Mouse (Mus musculus) granulocyte monocyte progenitor cell, adult 5-6 weeks (primary cell): ENCODE data around the gene Zfp933. TPM values are rescaled to one million over a fixed set of nuclear protein-coding genes. Genes with fewer than 3 reads are reported as not detected.
"Not testable (repeated sequence)": the region's sequence is repeated elsewhere in the genome, so short reads cannot be mapped to it uniquely, and the experiment has no call there.

Experiments
- ATAC-seq: replicated peaks from 2 replicates; pipeline ENCODE4 v1.8.0; 2016; ENCODE audit warnings: mild to moderate bottlenecking, moderate TSS enrichment, inconsistent platforms; ENCODE audit not compliant: poor library complexity, severe bottlenecking
- total RNA-seq, 2 experiments: library from RNA; stranded (forward) in 1 of 2; stranded (reverse) in 1 of 2; fragments of 200-712, 200-1000 nt in 1 of 2; fragments of >200 nt in 1 of 2; fragmentation: Nextera tagmentation in 1 of 2; gene quantifications; 2 replicates each; pipeline ENCODE4 v1.2.3; 2014 to 2017

The Zfp933 gene
- total RNA-seq, 2 experiments from 2014 or later: 10.4 to 18.2 TPM

DNA sequence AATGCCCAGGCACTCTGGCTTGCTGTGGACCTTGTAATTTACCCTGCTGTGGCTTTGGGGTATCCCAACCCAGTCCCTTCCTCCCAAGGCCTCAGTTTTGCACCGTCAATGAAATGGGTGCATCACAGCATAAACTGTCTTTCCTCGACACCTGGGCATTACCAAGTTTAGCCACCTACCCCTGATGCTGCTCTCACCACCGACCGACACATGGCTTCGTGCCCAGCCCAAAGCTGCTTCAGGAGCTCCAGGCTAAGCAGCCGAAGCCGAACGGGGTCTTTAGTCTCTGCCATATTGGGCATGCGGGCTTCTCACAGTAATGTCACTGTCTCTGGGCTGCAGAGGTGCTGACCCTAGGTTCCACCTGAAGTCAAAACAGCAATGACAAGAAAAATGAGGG lies 17.9 kb upstream of the Zfp933 start:
- no peak for ATAC-seq

DNA sequence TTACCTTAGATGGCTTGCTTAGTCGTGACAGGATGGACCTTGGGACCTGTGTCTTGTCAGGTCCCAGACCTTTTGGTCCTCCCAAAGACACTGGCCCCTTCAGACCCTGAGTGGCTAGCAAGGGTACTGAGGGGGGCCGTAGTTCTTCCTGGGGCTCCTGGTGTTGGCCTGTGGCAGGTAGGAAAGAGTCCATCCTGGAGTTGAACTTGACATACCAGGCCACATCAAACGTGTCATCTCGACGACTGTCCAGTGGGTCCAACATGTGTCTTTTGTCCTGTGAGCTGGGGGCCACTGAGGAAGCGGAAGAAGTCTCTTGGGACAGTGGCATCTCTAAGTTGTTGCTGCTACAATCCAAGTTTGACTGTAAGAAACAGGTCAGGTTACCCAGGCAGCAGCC lies 17.5 kb upstream of the Zfp933 start:
- no peak for ATAC-seq

DNA sequence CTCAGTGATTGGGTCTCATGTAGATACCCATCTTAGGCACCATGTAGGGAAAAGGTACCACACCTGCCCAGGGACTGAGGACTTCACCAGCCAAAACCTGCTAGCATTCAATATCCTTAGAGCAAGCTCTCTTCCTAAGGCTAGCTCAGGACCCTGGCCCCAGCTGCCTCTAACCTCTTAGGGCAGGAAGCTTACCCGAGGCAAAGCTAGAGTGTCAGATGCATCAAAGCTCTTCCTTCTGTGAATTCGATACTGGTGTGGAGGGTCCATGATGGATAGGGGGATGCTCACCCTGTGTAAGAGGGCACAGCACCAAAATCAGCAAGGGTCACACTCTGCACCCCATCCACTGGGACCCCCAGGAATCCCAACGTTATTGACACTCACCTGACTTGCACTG lies 13.9 kb upstream of the Zfp933 start:
- no peak for ATAC-seq

DNA sequence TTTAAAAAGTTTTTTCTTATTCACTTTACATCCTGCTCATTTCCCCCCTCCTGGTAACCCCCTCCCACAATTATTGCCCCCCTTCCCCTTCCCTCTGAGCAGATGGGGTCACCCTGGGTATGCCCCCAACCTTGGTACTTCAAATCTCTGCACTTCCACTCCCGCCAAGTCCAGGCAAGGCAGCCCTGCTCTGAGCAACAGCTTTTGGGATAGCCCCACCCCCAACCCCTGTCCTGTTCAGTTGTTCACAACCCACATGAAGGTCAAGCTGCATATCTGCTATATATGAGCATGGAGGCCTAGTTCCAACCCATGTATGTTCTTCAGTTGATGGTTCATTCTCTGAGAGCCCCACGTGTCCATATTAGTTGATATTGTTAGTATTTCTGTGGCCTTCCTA lies 2.6 kb upstream of the Zfp933 start:
- ATAC-seq: no peak

DNA sequence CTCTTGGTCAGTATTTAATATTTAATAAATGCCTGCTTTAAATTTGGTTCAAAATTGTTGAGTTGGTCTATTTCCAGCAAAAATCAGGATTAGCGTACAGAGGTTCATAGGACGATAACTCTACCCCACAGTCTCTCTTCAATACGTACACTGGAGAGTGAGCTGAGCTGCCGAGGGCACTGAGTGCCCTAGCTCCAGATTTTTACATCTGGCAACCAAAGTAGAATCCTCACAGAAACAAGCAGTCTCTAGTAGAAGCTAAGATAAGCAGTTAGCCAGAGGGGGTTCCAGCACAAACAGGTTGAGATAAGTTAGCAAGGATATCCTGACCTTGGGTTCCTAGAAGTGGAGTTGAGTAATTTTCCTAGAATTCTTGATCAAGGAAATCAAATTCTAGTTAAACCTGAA lies 422 bp upstream of the Zfp933 start:
- ATAC-seq: peak; percentile 32

DNA sequence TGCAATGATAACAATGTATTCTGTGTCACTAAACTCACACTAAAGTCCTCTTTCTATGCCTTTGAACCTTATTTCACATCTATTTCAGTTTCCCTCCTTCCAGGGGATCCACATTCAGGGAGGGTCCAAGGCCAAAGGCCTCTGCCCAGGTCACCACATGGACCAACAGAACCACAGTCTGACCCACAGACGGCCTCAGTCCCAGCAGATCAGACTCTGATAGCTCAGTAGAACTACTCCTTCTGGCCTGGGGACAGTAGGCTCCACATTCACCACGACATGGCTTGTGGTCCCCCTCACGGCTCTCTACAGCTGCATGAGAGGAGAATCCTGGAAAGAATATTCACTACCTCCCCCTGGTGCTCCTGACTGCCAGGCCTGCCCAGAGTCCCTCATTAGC lies 5.3 kb downstream of the Zfp933 start:
- no peak for ATAC-seq

DNA sequence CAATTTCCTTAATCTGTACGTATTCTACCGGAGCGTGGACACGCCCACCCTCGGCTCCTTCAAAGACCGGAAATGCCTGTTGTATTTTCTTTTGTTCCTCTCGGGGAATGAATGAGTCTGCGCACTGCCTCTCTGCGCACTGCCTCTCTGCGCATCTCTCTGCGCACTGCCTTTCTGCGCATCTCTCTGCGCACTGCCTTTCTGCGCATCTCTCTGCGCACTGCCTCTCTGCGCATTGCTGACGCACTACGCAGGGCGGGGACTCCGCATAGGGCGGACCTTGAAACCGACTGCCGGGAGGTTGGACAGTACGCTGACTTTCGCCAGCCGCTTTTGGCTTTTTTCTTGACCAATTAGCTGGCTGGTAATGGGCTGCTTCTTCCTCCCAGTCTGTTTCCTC lies 8.9 kb downstream of the Zfp933 start:
- ATAC-seq: not testable (repeated sequence)

DNA sequence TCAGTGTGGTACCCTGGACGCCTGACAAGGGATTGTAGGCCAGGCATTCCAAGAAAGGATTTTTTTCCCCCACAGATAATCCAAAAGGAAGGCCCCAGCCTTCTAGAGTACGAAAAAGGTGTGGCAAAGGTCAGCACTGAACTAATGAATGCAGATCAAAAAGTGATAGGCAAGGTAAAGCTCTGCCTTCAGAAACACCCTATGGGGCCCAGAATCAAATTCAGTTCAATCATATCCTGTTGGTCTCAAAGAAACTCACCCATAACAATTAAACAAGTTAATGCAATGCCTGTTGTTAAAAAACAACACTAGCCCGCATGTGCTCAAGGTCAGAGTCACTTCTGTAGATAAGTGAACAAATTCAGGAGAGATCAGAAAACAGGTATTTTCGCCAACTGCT lies 23.8 kb downstream of the Zfp933 start:
- no peak for ATAC-seq

DNA sequence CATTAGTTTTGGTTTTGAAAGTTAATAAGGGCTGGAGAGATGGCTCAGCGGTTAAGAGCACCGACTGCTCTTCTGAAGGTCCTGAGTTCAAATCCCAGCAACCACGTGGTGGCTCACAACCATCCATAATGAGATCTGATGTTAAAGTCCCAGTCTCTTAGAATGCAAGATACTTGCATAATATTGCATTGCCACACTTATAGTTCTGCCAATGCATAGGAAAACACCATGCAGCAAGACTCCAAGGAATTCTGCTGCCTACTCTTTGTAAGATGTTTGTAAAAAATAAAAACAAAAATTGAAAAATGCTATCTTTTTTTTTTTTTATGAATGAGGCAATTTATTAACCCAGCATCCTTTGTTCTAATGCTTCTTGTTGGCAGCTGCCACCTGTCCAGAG lies 26.8 kb downstream of the Zfp933 start:
- ATAC-seq: peak; percentile 58; the same call in 1 of the 2 replicates

DNA sequence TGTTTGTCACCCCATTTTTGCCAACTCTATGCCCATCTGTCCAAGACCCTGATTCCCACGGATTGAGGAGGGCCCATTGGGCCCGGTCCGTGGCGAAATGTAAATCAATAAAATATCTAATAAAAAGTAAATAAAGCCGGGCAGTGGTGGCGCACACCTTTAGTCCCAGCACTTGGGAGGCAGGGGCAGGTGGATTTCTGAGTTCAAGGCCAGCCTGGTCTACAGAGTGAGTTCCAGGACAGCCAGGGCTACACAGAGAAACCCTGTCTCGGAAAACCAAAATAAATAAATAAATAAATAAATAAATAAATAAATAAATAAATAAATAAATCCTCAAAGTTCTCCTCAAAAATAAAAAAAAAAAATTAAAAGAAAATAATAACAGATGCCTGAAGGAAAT lies 28.5 kb downstream of the Zfp933 start:
- not testable (repeated sequence) for ATAC-seq

DNA sequence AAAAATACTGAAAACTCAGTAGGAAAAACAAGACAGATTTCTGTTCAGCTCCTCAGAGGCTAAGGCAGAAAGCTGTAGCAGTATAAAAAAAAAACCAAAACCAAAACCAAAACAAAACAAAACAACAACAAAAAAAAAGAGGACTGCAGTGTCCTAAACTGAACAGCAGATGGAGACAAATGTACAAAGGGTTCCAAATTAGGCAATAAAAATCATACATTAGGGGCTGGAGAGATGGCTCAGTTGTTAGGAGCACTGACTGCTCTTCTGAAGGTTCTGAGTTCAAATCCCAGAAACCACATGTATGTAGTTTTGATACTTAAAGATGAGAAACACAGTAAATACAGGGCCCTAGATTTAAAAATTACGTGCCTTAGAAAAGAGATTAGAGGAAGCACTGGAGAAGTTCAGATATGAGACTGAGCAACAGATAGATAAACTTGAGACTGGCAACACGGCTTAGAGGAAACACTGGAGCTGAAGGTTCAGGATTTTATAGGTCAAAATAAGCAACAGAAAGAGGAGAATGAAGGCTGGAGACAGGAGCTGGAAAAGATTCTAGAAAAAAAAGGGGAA lies 33.5 kb downstream of the Zfp933 start:
- peak; percentile 83 for ATAC-seq

DNA sequence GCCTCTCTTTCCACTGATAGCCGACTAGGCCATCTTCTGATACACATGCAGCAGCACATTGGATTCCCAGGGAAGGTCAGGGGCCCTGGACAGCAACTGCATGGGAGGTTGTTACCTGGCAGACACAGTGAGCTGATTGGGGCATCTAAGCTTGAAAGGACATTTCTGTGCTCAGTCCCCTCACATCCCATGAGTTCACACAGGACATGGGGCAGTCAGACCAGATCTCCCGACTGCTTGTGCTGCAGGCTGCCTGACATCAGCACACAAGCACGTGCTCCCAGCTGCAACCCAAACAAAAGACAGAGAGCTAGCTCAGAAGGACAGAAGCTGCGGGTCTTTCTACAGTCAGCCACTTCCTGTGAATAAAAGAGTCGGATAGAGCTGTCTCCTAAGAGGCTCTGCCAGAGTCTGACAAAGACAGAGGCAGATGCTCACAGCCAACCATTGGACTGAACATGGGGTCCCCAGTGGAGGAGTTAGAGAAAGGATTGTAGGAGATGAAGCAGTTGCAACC lies 34.9 kb downstream of the Zfp933 start:
- no peak for ATAC-seq

DNA sequence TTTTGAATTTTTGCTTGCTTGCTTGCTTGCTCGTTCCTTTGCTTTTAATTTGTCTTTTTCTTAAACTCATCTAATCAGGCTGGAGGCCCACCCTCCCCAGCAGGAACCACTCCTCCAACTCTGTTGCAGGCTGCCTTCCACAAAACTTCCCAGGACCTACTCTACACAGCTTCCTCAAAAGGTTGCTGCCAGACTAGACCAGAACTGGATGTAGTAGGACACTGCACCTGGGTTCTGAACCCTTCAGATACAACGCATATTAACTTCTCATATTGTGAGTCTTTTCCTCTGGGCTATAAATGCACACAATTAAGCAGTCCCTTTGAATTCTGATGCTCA lies 38.2 kb downstream of the Zfp933 start:
- peak; percentile 30; the same call in 1 of the 2 replicates for ATAC-seq

DNA sequence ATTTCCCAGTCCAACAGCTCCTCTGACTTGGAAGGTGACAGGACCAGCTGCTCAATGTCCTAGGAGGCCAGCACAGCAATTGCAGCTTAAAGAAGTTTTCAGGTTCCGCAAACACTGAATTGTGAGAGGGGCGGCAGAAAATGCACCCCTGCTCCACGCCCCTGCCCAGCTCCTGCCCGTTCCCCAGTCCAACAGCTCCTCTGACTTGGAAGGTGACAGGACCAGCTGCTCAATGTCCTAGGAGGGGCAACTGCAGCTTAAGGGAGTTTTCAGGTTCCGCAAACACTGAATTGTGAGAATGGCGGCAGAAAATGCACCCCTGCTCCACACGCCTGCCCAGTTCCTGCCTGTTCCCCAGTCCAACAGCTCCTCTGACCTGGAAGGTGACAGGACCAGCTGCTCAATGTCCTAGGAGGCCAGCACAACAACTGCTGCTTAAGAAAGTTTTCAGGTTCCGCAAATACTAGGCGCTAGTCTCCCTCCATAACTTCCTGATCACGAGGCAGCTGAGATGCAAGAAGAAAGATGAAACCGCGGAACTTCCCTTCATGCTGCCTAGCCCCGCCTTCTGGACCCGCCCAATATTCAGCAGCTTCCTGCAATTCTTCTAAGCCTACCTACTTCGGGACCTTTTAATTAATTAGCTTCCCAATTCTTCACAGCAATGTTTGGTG lies 38.7 kb downstream of the Zfp933 start, which contains the start of gene Zfp984:
Gene Zfp984 (minus strand): TSS at position 497 of the 674 bp plus-strand sequence.
- ATAC-seq: peak; percentile 92

DNA sequence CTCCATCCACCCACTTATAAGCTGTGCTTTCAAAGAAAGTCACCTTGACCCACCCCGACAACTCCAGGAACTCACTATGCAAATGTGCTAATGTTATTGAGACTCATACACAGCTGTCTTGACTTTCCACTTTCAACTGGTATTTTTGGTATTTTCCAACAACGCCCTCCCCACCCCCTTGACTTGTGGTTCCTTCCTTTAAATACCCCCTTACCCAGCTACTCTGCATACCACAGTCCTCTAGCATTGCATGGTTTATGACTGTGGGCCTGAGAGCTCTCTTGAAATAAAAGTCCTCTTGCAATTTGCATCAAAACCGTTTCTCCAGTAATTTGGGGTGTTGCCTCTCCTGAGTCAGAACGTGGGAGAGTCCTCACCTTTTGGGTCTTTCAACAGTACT lies 39.7 kb downstream of the Zfp933 start:
- not testable (repeated sequence) for ATAC-seq

DNA sequence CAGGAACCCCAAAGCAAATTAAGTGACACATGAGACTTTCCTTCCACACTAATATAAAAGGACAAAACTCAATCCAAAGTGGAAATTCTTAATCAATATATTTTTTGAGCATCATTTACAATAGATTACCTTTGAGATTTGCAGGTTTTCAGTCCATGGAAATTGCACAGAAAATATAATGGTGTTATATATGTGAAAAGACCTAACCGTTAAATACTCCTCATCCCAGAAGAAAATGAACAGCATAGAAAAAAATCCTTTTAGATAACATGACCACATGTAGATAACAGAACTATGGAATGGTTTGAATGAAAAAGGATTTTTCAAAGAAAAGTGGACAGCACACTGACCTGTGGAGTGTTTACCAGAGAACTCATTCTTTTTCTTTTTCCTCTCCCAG lies 52.9 kb downstream of the Zfp933 start:
- not testable (repeated sequence) for ATAC-seq

DNA sequence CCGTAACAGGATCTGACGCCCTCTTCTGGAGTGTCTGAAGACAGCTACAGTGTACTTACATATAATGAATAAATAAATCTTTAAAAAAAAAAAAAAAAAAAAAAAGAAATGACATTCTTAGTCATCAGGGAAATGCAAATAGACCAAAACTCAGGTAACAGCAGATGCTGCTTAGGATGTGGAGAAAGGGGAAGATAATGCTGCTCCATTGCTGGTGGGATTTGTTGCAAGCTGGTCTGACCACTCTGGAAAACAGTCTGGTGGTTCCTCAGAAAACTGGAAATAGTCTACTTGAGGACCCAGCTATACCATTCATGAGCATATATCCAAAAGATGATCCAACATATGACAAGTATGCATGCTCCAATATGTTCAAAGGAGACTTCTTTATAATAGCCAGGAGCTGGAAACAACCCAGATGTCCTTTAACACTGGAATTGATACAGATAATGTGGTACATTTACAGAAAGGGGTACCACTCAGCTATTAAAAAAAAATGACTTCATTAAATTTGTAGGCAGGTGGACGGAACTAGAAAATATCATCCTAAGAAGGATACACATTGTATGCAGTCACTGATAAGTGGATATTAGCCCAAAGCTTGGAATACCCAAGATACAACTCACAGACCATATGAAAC lies 54.0 kb downstream of the Zfp933 start:
- not testable (repeated sequence) for ATAC-seq

DNA sequence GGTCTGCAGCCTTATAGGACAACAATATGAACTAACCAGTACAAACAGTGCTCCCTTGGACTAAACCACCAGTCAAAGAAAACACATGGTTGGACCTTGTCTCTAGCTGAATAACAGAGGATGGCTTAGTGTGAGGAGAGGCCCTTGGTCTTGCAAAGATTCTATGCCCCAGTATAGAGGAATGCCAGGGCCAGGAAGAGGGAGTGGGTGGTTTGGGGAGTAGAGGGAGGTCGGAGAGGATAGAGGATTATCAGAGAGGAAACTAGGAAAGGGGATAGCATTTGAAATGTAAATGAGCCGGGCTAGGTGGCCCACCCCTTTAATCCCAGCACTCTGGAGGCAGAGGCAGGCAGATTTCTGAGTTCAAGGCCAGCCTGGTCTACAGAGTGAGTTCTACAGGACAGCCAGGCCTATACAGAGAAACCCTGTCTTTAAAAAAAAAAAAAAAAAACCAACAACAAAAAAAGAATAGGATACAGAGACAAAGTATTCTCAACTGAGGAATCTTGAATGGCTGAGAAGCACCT lies 54.7 kb downstream of the Zfp933 start:
- ATAC-seq: not testable (repeated sequence)

DNA sequence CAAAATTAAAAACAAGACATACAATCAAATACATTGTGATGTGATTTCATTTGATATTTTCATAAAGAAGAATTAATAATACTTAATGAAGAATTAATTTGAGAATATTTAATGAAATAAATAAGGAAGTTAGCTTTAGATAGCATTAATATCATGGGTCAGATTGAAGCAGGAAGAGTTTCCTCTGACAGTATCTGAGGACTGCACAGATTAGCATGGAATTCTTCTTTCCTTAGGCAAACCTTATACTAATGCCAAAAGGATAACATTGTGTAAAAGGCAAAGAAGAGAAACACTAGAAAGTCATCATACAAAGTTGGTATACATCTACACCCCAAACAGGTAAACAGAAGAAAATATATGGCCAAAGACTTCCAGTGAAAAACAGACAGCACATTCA lies 56.4 kb downstream of the Zfp933 start:
- not testable (repeated sequence) for ATAC-seq
